Mouse (Mus musculus) layer of hippocampus, postnatal 14 days (tissue): ENCODE results near the gene Timm10b. TPM values are rescaled to one million over a fixed set of nuclear protein-coding genes. Genes with fewer than 3 reads are reported as not detected.
A peak's percentile ranks its signal among the peaks of the same experiment; 100 is the strongest.

Source experiments
- DNase-seq, 2 experiments: peaks; one replicate each; pipeline ENCODE4 v3.0.0; 2021 to 2022; ENCODE audit warnings: low spot score in 2 of 2, mixed read lengths in 1 of 2
- long read RNA-seq, 2 experiments: library from polyadenylated mRNA; stranded (forward); transcript quantifications; one replicate each; pipeline ENCODE4 v2.0.0; 2021
- total RNA-seq, 2 experiments: library from RNA; stranded (reverse); gene quantifications; 2 replicates each; pipeline ENCODE4 v1.2.3; 2021

Timm10b gene
- 10 to 100 TPM; 82.3 to 87.2 TPM for total RNA-seq
- long read RNA-seq, experiment 1, transcript Timm10b-203 (3 exons, 3,273 nt) = major isoform, 13 of 35 reads
- long read RNA-seq, experiment 1, transcript Timm10b-201 (4 exons, 694 nt) = minor isoform, 6 of 35 reads
- long read RNA-seq, experiment 1, transcript Timm10b-211 (4 exons, 529 nt) = minor isoform, 7 of 35 reads
- long read RNA-seq, experiment 1, partial matches to known transcripts = 0 of 35 reads
- long read RNA-seq, experiment 1, other reads (novel, unspliced or antisense) = 4 of 35 reads
- long read RNA-seq, experiment 2, transcript Timm10b-211 (4 exons, 529 nt) = minor isoform, 12 of 77 reads
- long read RNA-seq, experiment 2, transcript Timm10b-210 (2 exons, 373 nt) = minor isoform, 8 of 77 reads
- long read RNA-seq, experiment 2, transcript Timm10b-203 (3 exons, 3,273 nt) = major isoform, 25 of 77 reads
- long read RNA-seq, experiment 2, transcript Timm10b-208 (2 exons, 1,083 nt) = minor isoform, 9 of 77 reads
- long read RNA-seq, experiment 2, partial matches to known transcripts = 4 of 77 reads
- long read RNA-seq, experiment 2, other reads (novel, unspliced or antisense) = 7 of 77 reads

DNA sequence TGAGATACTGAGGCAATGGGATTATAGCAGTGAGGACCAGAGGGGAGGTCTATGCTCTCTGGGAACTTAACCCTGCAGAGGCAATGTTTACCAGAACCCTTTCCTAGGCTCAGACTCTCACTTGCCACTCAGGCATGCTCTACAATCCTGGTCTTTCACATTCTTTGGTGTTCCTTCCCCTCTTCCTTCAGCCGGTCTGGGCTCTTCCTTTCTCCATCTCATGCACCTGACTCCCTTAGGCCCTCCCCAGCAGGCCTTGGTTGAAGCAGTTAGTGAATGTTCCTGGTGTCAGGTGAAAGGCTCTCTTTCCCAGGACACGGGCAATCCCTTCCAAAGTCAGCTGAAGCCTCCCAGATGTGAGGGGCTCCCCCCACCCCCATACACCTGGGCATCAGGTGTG, at the start of gene Timm10b:
TSS of gene Timm10b (plus strand) at position 301 of the 400 bp plus-strand sequence.
- DNase-seq = no peak

DNA sequence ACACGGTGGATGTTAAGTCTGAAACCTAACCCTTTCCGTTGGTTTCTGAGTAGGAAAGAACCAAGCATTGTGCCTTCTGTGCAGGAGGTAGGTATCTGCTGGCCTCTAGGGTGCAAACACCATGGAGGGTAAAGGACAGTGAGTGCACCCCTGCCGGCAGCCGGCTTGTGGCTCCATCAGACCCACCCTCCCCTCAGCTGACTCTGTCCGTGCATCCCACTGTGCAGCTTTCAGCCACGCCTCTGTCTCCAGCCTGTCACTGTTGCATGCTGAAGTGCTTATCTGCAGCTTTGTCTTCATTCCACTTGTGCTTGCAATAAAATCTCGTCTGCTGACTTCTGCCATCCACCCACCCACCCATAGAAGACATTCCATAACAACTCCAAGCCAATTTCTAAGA, 49.8 kb upstream of the Timm10b start:
- DNase-seq = no peak

DNA sequence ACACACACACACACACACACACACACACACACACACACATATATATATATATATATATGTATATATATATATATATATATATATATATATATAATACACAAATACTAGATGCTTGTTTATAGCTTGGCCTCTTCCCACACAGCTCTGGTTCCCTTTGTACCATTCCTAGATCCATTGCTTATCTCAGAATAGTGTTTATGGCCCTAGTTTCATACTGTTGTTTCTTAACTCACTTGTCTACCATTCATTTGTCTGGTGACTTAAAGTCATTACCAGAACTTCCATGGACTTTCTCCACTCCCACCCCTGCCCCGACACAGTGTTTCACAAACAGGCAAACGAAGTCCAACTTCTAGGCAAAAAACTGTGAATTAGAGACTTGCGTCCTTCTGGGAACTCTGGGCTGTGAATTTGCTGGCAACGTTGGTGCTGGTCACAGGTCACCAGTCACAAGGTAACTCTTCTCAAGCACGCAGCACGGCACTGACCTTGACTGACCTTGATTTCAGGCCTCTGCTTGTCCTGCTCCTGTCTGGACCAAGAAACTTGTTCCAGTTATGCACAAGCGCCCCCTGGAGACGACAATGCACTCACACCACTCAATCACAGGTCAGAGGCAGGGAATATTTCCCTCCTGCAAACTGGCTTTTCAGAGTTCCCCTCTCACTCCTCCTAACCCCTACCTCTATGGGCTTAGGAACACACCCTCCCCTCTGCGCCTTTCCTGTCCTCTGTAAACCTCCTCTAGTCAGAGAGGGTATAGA, 36.8 kb upstream of the Timm10b start:
- peak; percentile 35 to 60 for DNase-seq

DNA sequence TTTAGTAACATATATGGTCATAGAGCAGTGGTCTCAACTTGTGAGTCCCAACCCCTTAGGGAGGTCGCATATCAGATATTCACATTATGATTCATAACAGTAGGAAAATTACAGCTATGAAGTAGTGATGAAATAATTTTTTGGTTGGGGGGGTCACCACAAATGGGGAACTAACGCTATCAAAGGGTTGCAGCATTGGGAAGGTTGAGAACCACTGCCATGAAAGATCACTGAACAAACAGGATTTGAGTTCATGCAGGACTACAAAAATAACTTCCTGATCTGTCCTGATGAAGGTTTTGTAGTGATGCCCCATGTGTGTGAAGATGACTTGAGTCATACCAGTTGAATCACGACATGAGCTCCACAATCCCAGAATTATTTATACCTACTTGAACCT, 31.4 kb upstream of the Timm10b start:
- DNase-seq = no peak

DNA sequence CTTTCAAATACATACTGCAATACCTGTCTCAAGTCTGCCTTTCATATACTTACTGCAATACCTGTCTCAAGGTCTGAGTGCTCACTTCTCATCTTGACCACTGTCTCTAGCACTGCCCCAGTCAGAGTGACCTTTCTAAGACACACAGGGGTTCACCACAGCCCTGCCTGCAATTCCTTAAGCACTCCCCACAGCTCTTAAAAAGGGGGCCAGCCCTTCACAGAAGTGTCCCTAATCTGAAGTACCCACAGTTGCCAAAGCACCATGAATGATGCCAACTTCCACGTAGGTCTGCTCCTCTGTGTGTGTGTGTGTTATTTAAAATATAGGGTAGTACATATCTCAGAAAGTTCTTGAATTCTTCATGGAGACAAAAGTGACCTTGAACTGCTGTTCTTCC, 28.1 kb upstream of the Timm10b start:
- DNase-seq = no peak

DNA sequence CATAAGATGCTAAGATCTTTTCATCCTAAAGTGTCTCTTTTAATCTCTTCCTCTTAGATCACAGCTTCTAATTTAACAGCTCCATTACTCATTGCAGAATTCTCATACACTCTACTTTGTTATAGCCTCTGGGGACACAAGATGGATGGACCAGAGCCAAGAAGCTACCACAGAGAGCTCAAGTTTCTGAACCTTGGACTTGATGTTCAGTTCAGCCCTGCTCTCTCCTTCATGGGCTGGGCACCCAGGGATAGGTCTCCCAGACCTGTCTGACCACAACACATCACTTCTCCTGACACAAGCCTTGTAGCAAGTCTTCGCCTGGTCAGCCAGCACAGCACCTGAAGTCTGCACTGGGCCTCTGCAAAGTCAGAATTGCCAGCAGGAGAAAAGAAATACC, 25.5 kb upstream of the Timm10b start:
- DNase-seq = no peak

DNA sequence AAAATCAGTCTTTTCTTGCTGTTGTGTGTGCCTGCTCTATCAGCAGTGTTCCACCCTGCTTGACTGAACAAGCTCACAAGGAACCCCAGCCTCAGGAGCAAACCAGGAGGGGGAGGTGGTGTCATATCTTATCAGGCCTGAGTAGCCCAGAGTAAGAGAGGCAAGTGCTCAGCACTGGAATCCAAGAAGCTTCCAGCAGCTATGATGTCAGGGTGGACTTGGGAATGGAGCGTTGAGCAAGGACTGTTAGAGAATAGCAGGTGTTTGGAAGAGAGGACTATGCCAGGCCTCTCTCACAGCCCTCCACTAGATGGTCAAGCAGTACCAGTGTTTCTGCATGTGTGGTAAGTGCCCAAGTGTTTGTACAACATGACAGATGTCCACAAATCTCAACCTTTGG, 24.1 kb upstream of the Timm10b start:
- no peak for DNase-seq

DNA sequence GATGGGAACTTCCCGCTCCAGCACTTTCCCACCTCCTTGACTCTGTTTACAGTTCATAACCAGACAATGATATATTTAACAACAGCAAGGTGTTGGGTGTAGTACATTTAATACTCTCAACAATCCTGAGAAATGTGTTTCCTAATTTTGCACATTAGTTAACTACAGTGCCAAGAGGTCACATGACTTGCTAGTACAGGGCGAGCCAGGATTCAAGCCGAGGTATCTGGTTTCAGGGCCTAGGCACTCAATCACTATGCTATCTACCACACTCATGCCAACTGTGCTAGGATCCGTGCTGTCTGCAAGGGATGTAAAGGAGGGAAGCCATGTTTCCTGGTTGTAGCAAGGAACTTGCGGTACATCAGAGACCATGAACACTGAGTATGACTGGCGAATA, 23.3 kb upstream of the Timm10b start:
- DNase-seq = no peak

DNA sequence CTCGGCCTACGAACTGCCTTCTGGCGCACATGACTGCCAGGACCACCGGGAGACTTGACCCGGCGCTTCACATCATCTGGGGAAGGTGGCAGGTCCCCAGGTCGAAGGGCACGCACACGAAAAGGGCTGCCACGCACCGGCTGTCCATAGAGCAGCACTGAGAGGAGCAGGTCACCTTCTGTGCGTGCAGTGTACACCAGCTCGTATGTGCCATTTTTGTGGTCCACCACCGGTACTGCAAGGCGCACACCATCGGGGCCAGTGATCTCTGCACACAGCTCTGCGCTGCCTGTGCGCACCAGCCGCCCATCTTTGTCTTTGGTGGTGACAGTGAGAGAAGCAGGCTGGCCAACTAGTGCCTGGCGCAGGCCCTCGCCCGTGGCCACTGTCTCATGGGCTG, 22.0 kb upstream of the Timm10b start:
- no peak for DNase-seq

DNA sequence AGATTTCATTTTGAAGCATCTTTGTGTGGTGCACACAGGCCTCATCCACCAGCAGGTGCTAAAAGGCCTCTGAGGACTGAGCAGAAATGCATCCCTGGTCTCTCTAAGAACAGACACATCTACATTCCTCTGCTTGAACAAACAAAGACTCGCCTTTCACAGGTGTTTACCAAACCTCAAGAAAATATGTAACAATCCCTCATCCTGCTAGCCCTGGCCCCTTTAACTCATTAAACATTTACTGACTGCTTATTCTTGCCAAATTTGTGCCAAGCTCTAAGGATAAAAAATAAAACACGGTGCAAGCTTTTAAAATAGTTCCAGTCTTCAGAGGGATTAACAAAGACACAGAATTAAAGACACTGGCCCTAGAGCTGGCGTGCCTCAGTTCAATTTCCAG, 20.2 kb upstream of the Timm10b start:
- DNase-seq = no peak

DNA sequence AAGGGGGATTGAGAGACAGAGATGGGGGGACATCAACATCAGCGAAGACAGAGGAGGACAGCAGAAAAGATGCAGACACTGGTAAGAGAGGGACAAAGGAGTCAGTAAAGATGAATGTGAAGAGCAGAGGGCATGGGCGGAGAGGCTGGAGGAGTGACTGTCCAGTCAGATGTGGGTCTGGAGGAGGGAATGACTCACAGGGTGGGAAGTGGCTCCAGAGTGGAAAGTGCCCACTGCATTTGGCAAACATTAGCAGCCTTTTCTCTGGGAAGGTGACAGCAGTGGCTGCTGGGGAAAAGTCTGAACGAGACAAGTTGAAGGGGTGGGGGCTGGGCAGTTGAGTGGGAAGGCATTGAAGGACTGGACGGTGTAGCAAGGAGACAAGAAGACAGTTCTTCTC, 18.8 kb upstream of the Timm10b start:
- DNase-seq = no peak

DNA sequence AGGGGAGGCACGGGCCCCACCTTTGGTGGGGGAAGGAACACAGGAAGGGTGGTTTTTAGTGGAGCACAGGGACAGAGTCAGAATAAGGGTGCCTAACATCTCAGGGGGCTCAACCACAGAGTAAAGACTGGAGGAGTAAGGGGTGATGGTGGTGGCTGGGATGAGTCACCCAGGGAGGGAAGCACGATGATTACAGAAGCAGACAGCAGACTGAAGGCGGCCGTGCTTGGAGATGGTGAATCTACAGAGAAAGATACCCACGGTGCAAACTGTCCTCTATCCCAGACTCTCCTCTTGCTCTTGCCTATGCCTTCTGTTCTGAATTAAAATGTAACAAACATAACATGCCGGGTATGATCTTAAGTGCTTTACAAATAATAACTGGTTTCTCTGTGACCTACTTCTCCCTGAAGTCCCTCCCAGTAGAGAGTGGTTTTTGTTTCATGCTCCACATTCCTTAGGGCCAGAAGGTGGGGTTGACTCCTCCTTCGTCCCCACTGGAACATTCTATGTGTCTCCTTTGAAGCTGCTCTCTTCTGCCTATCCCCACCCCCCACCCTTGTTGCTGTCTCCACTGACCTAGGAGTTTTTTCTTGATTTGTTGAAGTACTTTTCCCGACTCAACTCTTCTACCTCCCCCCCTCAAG, 18.1 kb upstream of the Timm10b start:
- no peak for DNase-seq

DNA sequence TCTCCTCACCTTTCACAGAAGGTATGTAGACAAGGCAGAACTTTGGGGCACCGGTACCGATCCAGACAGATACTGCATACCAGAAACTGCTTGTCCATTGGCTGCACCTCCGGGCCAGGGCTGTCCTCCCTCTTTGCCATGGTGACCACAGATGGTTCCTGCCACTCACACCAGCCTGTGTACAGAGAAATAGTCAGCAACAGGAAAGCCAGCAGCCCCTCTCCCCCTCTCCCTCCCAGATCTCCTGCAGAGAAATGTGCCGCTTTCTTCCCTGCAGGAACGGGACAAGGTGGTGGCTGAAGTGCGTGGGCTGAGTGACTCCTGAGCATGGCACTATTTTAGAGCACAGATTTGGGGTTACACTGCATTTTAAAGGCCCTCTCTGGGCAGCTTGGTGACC, 14.5 kb upstream of the Timm10b start:
- DNase-seq = no peak

DNA sequence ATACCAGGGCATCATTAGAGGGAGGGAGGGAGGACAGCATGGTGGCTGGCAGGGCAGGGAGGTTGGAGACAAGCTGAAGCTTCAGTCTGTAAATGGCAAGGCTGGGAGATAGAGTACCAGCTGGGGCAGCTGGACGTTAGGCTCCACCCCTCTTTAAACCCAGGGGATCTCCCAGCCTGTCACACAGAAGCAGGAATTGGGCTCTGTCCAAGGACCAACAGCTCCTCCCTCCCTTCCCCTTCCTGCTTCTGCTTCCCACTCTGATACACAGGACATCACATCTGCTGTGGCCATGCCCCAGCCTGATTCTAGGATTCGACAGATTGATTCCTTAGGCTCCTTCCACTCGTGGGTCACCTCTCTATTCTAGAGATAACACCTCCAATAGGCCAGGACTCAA, 11.2 kb upstream of the Timm10b start:
- DNase-seq = peak; percentile 19 to 61

DNA sequence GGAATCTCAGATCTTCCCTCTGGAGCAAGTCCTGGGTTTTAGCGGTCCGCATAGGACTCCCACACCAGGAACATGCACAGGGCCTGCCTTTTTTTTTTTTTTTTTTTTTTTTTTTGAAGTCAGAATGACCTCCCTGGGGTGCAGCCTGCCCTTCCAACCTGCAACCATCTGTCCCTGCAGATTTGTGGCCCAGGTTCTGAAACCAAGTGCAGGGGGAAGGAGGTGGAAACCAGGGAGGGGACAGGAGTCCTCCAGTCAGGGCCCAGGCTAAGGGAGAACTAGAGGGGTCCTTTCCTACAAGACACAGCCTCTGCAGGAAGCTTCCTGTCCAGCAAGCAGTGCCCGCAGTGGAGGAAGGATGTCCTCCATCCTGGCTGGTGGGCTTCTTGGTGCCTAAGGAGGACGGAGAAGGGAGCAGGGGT, 7.3 kb upstream of the Timm10b start:
- DNase-seq = no peak

DNA sequence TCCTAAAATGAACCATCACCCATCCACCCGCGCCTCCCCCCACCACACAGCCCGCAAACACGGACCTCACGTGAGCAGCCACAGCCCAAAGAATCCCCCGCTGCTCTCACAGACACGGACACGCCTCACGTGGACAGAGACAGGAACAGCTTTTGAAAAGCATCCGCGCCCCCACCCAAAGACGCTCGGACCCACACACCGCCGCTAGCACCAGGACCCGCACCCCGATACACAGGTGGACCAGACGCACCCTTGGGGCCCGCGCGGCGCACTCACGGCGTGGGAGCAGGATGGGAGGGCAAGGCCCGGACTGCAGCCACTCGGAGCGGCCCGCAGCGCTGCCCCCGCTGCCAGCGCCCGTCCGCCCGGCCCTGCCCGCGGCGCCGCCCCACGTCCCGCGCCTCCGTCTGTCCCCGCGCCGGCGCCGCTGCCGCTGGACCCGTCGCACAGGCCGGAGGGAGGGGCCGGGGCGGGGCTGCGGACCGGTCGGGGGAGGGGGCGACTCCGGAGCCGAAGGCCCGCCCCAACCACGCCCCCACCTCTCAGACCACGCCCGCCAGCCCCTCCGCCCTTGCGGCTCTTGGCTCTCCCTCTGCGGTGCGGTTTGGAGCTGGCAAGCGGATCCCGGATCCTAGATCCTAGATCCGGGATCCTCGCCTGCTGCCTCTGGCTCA, 6.6 kb upstream of the Timm10b start, which contains the start of gene Trim3:
TSS of gene Trim3 (minus strand) at position 445 of the 674 bp plus-strand sequence.
- peak; percentile 81 to 92 for DNase-seq

DNA sequence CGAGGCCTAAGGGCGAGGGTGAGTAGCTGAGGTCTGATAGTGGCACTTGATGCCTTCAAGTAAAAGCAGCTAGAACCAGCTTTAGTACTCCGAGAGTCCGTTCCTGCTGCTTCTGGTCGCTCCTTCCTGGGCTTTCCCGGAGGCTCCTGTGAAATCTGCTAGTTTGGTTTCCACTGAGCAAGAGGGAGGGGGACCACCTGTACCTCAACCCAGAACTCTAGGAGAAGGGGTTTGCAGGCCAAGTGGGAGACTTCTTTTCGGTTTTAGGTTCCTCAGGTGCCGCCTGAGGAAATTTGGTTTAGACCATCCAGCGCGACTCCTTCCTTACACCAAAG, 6.1 kb upstream of the Timm10b start:
- DNase-seq = no peak

DNA sequence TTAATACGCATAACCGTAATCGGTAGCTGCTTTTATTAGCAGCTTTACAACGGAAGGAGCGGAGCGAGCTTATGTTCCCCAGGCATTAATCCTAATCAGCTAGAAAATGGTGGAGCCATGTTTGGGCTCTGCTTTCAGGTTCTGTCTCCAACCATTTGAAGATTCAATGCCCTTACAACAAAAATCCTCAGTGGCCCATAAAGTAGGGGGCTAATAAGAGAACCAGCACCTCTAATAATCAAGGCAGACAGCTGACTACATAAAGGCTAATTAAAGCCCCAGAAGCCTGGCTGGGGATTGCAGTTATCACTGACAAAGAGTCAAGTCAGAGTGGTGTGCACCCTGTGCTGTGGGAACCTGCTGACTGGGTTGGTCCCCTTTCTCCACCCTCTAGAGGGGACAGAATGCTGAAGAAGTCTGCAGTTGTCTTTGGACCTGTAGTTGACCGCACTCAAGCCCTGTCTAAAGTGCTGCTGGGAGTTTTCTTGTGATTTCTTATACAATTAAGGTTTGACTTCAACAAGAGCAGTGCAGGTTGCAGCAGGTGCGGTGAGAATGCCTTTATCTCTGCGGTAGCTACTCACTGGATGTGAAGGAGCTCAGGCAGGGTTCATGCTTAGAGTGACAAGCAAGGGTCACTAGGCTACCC, 5.5 kb upstream of the Timm10b start:
- no peak for DNase-seq

DNA sequence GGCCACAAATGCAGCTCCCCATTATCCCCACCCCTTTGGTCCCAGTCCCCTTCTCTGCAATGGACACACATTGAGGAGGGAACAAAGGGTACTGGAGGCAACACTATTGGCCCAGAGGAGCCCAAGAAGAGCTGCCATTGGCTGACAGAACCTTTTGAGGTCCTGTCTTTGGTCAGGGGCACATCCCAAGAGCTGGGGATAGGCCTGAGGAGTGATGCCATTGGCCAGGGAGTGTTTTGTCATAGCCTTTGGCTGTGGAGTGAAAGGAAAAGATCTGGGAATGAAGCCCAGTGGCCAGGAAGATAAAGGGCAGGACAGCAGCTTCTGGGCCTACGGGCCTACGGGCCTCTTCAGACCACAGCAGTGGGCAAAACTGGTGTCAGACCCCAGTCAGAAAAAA, 4.1 kb upstream of the Timm10b start:
- DNase-seq = no peak

DNA sequence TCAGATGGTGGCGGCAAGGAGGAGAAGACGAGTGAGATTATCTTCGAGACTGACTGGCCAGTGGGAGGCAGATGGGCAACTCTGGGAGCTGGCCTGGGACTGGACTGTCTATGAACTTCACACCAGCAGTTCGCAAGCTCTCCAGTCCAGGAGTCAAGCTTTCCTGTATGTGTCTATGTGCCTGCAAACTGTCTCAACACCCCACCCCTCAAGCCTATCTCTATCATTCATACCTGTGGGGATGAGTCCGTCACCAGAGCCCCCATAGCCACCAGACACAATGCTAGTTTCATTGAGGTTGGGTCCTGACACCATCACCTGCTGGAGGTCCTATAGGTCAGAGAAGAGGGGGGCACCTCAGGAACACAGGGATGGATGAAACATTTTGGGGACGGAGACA, 1.1 kb upstream of the Timm10b start:
- DNase-seq = no peak

DNA sequence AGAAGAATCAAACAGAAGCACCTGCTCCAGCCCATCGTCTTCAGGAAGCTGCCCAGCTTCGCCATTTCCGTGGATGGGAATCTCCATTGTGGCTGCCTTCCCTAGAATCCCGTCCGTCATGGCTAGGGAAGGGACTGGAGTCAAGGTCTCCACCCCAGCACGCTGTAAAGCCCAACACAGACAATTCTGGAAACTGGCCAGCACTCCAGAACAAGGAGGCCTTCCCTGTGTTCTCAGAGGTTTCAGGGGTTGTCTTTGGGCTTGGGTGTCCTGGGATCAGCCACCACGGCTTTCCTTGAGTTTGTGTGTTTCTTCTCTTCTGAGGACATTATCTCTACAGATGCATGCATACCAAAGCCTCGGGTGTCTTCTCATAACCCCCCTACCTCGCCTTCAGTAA, 552 bp upstream of the Timm10b start:
- DNase-seq = no peak
